19 mouse cellular contexts compared by ENCODE assay signal in the genomic region with DNA sequence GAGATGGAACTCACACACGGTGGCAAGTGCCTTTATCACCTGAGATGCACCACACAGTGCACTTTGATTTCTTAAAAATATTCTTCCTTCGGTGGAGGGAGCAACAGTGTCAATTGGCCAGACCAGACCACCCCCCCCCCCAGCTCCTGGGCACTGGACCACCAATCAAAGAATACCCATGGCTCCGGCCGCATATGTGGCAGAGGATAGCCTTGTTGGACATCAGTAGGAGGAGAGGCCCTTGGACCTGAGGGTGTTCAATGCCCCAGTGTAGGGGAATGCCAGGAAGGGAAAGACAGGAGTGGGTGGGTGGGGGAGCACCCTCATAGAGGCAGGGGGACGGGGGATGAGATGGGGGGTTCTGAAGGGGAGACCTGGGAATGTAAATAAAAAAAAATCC. TPM values are rescaled to one million over a fixed set of nuclear protein-coding genes. Genes with fewer than 3 reads are reported as not detected.
"Had no signal": no experiment of that assay in that cellular context is flagged by ENCODE, and none has a peak within 500 bp of the region (broad histone marks: within the 10 kb centered on the region; RNA-seq: fewer than 3 reads in every experiment).

No protein-coding gene starts in this region.

- H3K9me3 ChIP-seq: limb, embryonic 15.5 days; liver, embryonic 12.5 days; liver, embryonic 15.5 days; lung, embryonic 15.5 days; midbrain, embryonic 15.5 days; neural tube, embryonic 15.5 days had no signal

- H3K9ac ChIP-seq: limb, embryonic 12.5 days; limb, embryonic 15.5 days; liver, embryonic 12.5 days; liver, embryonic 15.5 days; lung, embryonic 15.5 days; midbrain, embryonic 12.5 days; midbrain, embryonic 15.5 days; neural tube, embryonic 12.5 days; neural tube, embryonic 15.5 days had no signal

- H3K4me2 ChIP-seq: limb, embryonic 12.5 days; limb, embryonic 15.5 days; lung, embryonic 15.5 days; midbrain, embryonic 12.5 days; midbrain, embryonic 15.5 days; neural tube, embryonic 12.5 days; neural tube, embryonic 15.5 days had no signal

- H3K27me3 ChIP-seq: liver, embryonic 15.5 days had no signal

- H3K36me3 ChIP-seq: limb, embryonic 12.5 days; limb, embryonic 15.5 days; liver, embryonic 12.5 days; liver, embryonic 15.5 days; lung, embryonic 15.5 days; midbrain, embryonic 12.5 days; midbrain, embryonic 15.5 days; neural tube, embryonic 12.5 days; neural tube, embryonic 15.5 days had no signal

- H3K27ac ChIP-seq: kidney, postnatal 0 days; layer of hippocampus, adult 2 months; limb, embryonic 12.5 days; limb, embryonic 15.5 days; liver, embryonic 12.5 days; liver, embryonic 15.5 days; lung, embryonic 15.5 days; midbrain, embryonic 12.5 days; midbrain, embryonic 15.5 days; neural tube, embryonic 12.5 days; neural tube, embryonic 15.5 days had no signal

- H3K4me3 ChIP-seq: layer of hippocampus, adult 2 months; limb, embryonic 12.5 days; limb, embryonic 15.5 days; liver, embryonic 12.5 days; lung, embryonic 15.5 days; midbrain, embryonic 12.5 days; midbrain, embryonic 15.5 days; neural tube, embryonic 12.5 days; neural tube, embryonic 15.5 days had no signal

- DNase-seq: kidney, adult 2 months; left cerebral cortex, postnatal 4 days; lung, adult 18-20 months; lung, postnatal 10 days; right cerebral cortex, adult 18-20 months; right cerebral cortex, postnatal 14 days; right cerebral cortex, postnatal 4 days had no signal

RNA-seq across cellular contexts. Expression of a gene that starts 32.0 kb away (rescaled TPM):
- total RNA-seq: left cerebral cortex, postnatal 4 days had no signal
- polyA plus RNA-seq: kidney, embryonic 14.5 days; limb, embryonic 12.5 days; limb, embryonic 15.5 days; midbrain, embryonic 12.5 days; neural tube, embryonic 12.5 days had no signal
